Mouse (Mus musculus) hindbrain, embryonic 11.5 days (tissue): ENCODE data around the gene Smtn. TPM values are rescaled to one million over a fixed set of nuclear protein-coding genes. Genes with fewer than 3 reads are reported as not detected.

Experiments used
- ATAC-seq: fragments of 200-750 bp; cut with Nextera tagmentation; 2 replicates; pipeline ENCODE4 v1.8.0; 2017; ENCODE audit warnings: mild to moderate bottlenecking, moderate TSS enrichment, moderate library complexity; ENCODE audit not compliant: low FRiP score
- DNase-seq: peaks from one replicate; pipeline ENCODE4 v3.0.0-alpha.2; 2015; ENCODE audit warnings: low spot score
- H3K27ac ChIP-seq: fragments of 300-500 bp; sonication (generic); 2 replicates; pipeline ENCODE4 v1.5.1; 2014; ENCODE audit warnings: mild to moderate bottlenecking, low read depth, low read length
- H3K27me3 ChIP-seq: fragments of 300-500 bp; sonication (generic); 2 replicates; pipeline ENCODE4 v1.6.1; 2014; ENCODE audit warnings: mild to moderate bottlenecking, low read length, moderate library complexity, mixed read lengths; ENCODE audit not compliant: control insufficient read depth, insufficient read depth
- H3K36me3 ChIP-seq: fragments of 300-500 bp; sonication (generic); 2 replicates; pipeline ENCODE4 v1.6.1; 2014; ENCODE audit warnings: mild to moderate bottlenecking, low read length, moderate library complexity, mixed read lengths; ENCODE audit not compliant: control insufficient read depth, insufficient read depth
- H3K4me1 ChIP-seq: fragments of 300-500 bp; sonication (generic); replicated peaks from 2 replicates; pipeline ENCODE4 v1.6.1; 2014; ENCODE audit warnings: low read length, mixed read lengths; ENCODE audit not compliant: control insufficient read depth, insufficient read depth
- H3K4me2 ChIP-seq: fragments of 300-500 bp; sonication (generic); replicated peaks from 2 replicates; pipeline ENCODE4 v1.6.1; 2014; ENCODE audit warnings: mild to moderate bottlenecking, low read depth, low read length
- H3K4me3 ChIP-seq: fragments of 300-500 bp; sonication (generic); 2 replicates; pipeline ENCODE4 v1.5.1; 2014; ENCODE audit warnings: low read depth, low read length
- H3K9ac ChIP-seq: fragments of 300-500 bp; sonication (generic); 2 replicates; pipeline ENCODE4 v1.6.1; 2014; ENCODE audit warnings: low read depth, low read length
- H3K9me3 ChIP-seq: fragments of 300-500 bp; sonication (generic); 2 replicates; pipeline ENCODE4 v1.6.1; 2016; ENCODE audit warnings: low read length; ENCODE audit not compliant: control insufficient read depth
- WGBS: fragments of 180-500 bp; shearing (Covaris S2); extraction: QIAGEN DNeasy Blood & Tissue Kit; methylation state at CpG from one replicate; pipeline ENCODE4 v1.1.7; 2014; 5-methylcytosine and 5-hydroxymethylcytosine counted together
- polyA plus RNA-seq: library from polyadenylated mRNA; unstranded; fragments of >200 nt; fragmentation: Nextera tagmentation; extraction: Ambion mirVana; gene quantifications from 2 replicates; pipeline ENCODE4 v1.2.1, GENCODE M21; 2014

The Smtn gene
- polyA plus RNA-seq, 1 experiment from 2014 or later, result 27.0 TPM

GRCm38 (mm10) chr11:3519756-3520398 lies 20.5 kb downstream of the Smtn start:
- no peak for DNase-seq
- Histone ChIP-seq H3K9ac (no peak overlapping the region), H3K4me2 (no peak overlapping the region), H3K27ac (no peak overlapping the region), H3K9me3 (no peaks in the 10 kb centered on the region), H3K4me1 (0 out of 2 replicates have a peak, but pooled peaks cover 2% of the 10 kb centered on the region), H3K27me3 (peaks cover 20% of the 10 kb centered on the region), H3K36me3 (0 out of 2 replicates have a peak, but pooled peaks cover 4% of the 10 kb centered on the region), H3K4me3 (no peak overlapping the region)
- WGBS, result 76% methylated on average over 11 of the region's 11 CpGs
- ATAC-seq, result no peak

GRCm38 (mm10) chr11:3519051-3519726 lies 21.2 kb downstream of the Smtn start:
- 77% methylated on average over 4 of the region's 4 CpGs for WGBS

GRCm38 (mm10) chr11:3517846-3518732 lies 22.3 kb downstream of the Smtn start:
- Histone ChIP-seq H3K27me3 (peaks cover 20% of the 10 kb centered on the region), H3K4me1 (0 out of 2 replicates have a peak, but pooled peaks cover 2% of the 10 kb centered on the region), H3K4me2 (peak overlapping the region; percentile 44), H3K9ac (no peak overlapping the region), H3K9me3 (no peaks in the 10 kb centered on the region), H3K36me3 (no peaks in the 10 kb centered on the region), H3K4me3 (no peak overlapping the region), H3K27ac (no peak overlapping the region)
- WGBS, result 58% methylated on average over 13 of the region's 13 CpGs
- DNase-seq, result no peak
- no peak for ATAC-seq

More at GRCm38 (mm10) chr11:3519051-3519726, 21.2 kb downstream of the Smtn start:
- Histone ChIP-seq H3K27ac (no peak overlapping the region), H3K4me2 (no peak overlapping the region), H3K4me3 (no peak overlapping the region), H3K9me3 (no peaks in the 10 kb centered on the region), H3K36me3 (0 out of 2 replicates have a peak, but pooled peaks cover under 1% of the 10 kb centered on the region), H3K9ac (no peak overlapping the region), H3K4me1 (0 out of 2 replicates have a peak, but pooled peaks cover 2% of the 10 kb centered on the region), H3K27me3 (peaks cover 20% of the 10 kb centered on the region)
- ATAC-seq (no peak), DNase-seq (no peak)

- Histone ChIP-seq H3K9me3 (no peaks in the 10 kb centered on the region), H3K4me2 (peak overlapping the region; percentile 44), H3K9ac (no peak overlapping the region), H3K4me3 (peak overlapping the region; percentile 23), H3K4me1 (0 out of 2 replicates have a peak, but pooled peaks cover 2% of the 10 kb centered on the region), H3K27me3 (peaks cover 20% of the 10 kb centered on the region), H3K27ac (no peak overlapping the region), H3K36me3 (no peaks in the 10 kb centered on the region)
- 3% methylated on average over 50 of the region's 50 CpGs for WGBS
- DNase-seq (peak; percentile 54), ATAC-seq (0 out of 2 replicates have a peak, but pooled peaks have one; percentile 28)
Observed at GRCm38 (mm10) chr11:3516859-3517845, 23.3 kb downstream of the Smtn start.

GRCm38 (mm10) chr11:3516121-3516520 lies 24.3 kb downstream of the Smtn start:
- H3K27ac ChIP-seq, result no peak overlapping the region
- H3K36me3 ChIP-seq, result no peaks in the 10 kb centered on the region
- 79% methylated on average over 5 of the region's 5 CpGs for WGBS
- no peak overlapping the region for H3K9ac ChIP-seq
- H3K4me2 ChIP-seq, result no peak overlapping the region
- peaks cover 20% of the 10 kb centered on the region for H3K27me3 ChIP-seq
- no peak overlapping the region for H3K4me3 ChIP-seq
- 0 out of 2 replicates have a peak, but pooled peaks cover 2% of the 10 kb centered on the region for H3K4me1 ChIP-seq
- no peak for DNase-seq
- no peak for ATAC-seq
- H3K9me3 ChIP-seq, result no peaks in the 10 kb centered on the region

- no peak overlapping the region for H3K4me3 ChIP-seq
- 73% methylated on average over 4 of the region's 4 CpGs for WGBS
Observed at GRCm38 (mm10) chr11:3515637-3516036, 24.8 kb downstream of the Smtn start.

GRCm38 (mm10) chr11:3515216-3515615 lies 25.2 kb downstream of the Smtn start:
- H3K36me3 ChIP-seq, result no peaks in the 10 kb centered on the region
- H3K27ac ChIP-seq, result no peak overlapping the region
- H3K9me3 ChIP-seq, result no peaks in the 10 kb centered on the region
- H3K4me1 ChIP-seq, result 0 out of 2 replicates have a peak, but pooled peaks cover 2% of the 10 kb centered on the region
- whole genome bisulfite sequencing, result 11% methylated on average over 4 of the region's 4 CpGs
- H3K9ac ChIP-seq, result no peak overlapping the region; the same call in 1 of the 2 replicates
- peak overlapping the region; percentile 45 for H3K4me3 ChIP-seq
- DNase-seq (no peak), ATAC-seq (peak; percentile 17; the same call in 1 of the 2 replicates)
- peaks cover 20% of the 10 kb centered on the region for H3K27me3 ChIP-seq
- H3K4me2 ChIP-seq, result peak overlapping the region; percentile 76

More at GRCm38 (mm10) chr11:3515637-3516036, 24.8 kb downstream of the Smtn start:
- H3K36me3 ChIP-seq, result no peaks in the 10 kb centered on the region
- no peak overlapping the region for H3K9ac ChIP-seq
- no peaks in the 10 kb centered on the region for H3K9me3 ChIP-seq
- H3K27ac ChIP-seq, result no peak overlapping the region
- H3K27me3 ChIP-seq, result peaks cover 20% of the 10 kb centered on the region
- DNase-seq, result peak; percentile 15
- H3K4me2 ChIP-seq, result no peak overlapping the region
- 0 out of 2 replicates have a peak, but pooled peaks cover 2% of the 10 kb centered on the region for H3K4me1 ChIP-seq
- no peak for ATAC-seq
